Mouse (Mus musculus) embryonic stem cell, embryonic (primary cell): ENCODE measurements around the gene Trim9.

ENCODE experiments used
- CTCF ChIA-PET, 4 experiments: fragments of 300-600 bp in 2 of 4; fragments of 350-600 bp in 2 of 4; sonication (Branson Sonifier 250); formaldehyde crosslinking; loops; one replicate each; lab custom pipeline; 2022; ENCODE audit warnings: inconsistent platforms in 2 of 4; lab: Charles Lee
- POLR2A ChIA-PET, 4 experiments: fragments of 300-600 bp in 2 of 4; fragments of 350-600 bp in 2 of 4; sonication (Branson Sonifier 250); formaldehyde crosslinking; loops; one replicate each; lab custom pipeline; 2022; ENCODE audit warnings: antibody characterized with exemption in 4 of 4, inconsistent platforms in 1 of 4; lab: Charles Lee

The Trim9 gene

GRCm38 (mm10) chr12:70196341-70196740, 151.1 kb downstream of the Trim9 start:
- CTCF ChIA-PET: no interaction called here
- POLR2A ChIA-PET: no interaction called here

GRCm38 (mm10) chr12:70195426-70195825, 152.0 kb downstream of the Trim9 start:
- ChIA-PET POLR2A (no interaction called here), CTCF (interaction anchor here in 1 of 4 experiments (0.6 kb wide), 1 partner anchor 110 kb away, joined by 5 read pairs; no protein-coding TSS in a partner anchor)
